Mouse (Mus musculus): ENCODE measurements at regions not wholly inside any gene's neighbourhood (a gene's known extent, or its start where the extent isn't known, plus 50 kb on each side); places are given as distances from the start of the nearest gene placed in this dataset.

DNA sequence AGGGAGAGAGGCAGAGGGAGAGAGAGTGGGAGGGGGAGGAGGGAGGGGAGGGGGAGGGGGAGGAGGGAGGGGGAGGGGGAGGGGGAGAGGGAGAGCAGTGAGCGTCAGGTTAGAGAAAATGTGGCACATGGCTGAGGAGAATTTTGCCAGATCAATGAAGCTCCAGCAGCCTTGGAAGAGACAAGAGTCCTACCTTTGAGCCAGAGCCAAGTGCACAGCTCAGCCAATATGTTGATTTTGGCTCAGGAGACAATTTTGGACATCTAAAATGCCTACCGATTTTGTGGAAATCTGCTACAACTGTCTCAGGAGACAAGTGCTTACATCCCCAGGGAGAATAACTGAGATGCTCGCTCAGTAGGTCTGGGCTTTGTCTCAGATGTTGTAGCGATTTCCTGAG, 184.3 kb downstream of the Stk31 start:
- ATAC-seq (ENCODE audit: low read depth): no peak
- no peak overlapping the region for H3K27ac ChIP-seq (replicated peaks; ENCODE audit: low read depth, low read length)
- 65% methylated on average over 4 of the region's 4 CpGs for WGBS
- H3K4me1 ChIP-seq (ENCODE audit: control insufficient read depth, insufficient read depth, low read length): no peaks in the 10 kb centered on the region
- no peak for DNase-seq (ENCODE audit: low spot score)
- H3K36me3 ChIP-seq (ENCODE audit: control insufficient read depth, insufficient read depth, low read length): no peaks in the 10 kb centered on the region
- no peaks in the 10 kb centered on the region for H3K9me3 ChIP-seq (ENCODE audit: control insufficient read depth, low read length)
- no peak overlapping the region for H3K4me3 ChIP-seq (ENCODE audit: low read depth, low read length)
- H3K27me3 ChIP-seq (replicated peaks; ENCODE audit: control insufficient read depth, insufficient read depth, low read length): no peaks in the 10 kb centered on the region
- no peak overlapping the region for H3K9ac ChIP-seq (ENCODE audit: low read depth, low read length)
- no peak overlapping the region for H3K4me2 ChIP-seq (ENCODE audit: low read depth, low read length)

DNA sequence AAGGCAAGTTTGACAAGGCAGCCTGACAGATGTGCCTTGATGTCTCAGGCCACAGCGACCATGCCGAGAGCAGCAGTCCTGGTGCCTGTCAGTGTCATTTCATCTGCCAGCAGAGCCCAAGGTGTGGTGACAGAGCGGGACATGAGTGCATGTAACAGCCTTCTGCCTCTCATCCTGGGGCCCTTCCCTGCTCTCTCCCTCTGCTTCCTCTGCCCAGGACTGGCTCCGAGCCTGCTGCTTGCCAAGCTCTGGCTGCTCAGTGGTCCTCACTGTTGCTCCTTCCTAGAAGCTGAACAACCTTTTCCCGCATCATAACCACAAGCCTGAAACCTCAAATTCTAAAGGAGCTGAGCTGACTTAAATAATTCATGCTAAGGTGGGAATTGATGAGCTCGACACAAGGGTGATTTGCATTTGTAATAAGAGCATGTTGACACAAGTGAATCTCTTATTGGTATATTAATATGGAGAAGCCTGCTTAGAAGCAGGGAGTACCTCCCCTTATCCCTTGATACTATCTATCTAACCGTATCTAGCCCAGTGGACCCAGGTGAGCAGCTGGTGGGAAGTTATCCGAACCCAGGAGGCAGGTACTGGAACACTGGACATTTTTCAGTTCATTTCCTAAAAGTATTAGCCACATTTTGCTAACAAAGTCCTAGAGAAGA, 186.8 kb downstream of the Stk31 start:
- ATAC-seq (ENCODE audit: low read depth) (no peak), DNase-seq (ENCODE audit: low spot score) (no peak)
- H3K9ac ChIP-seq (ENCODE audit: low read depth, low read length): no peak overlapping the region
- H3K9me3 ChIP-seq (ENCODE audit: control insufficient read depth, low read length): no peaks in the 10 kb centered on the region
- 71% methylated on average over 8 of the region's 8 CpGs for WGBS
- no peak overlapping the region for H3K4me2 ChIP-seq (ENCODE audit: low read depth, low read length)
- no peaks in the 10 kb centered on the region for H3K36me3 ChIP-seq (ENCODE audit: control insufficient read depth, insufficient read depth, low read length)
- H3K4me1 ChIP-seq (ENCODE audit: control insufficient read depth, insufficient read depth, low read length): no peaks in the 10 kb centered on the region
- H3K4me3 ChIP-seq (ENCODE audit: low read depth, low read length): no peak overlapping the region
- H3K27ac ChIP-seq (replicated peaks; ENCODE audit: low read depth, low read length): no peak overlapping the region
- no peaks in the 10 kb centered on the region for H3K27me3 ChIP-seq (replicated peaks; ENCODE audit: control insufficient read depth, insufficient read depth, low read length)

DNA sequence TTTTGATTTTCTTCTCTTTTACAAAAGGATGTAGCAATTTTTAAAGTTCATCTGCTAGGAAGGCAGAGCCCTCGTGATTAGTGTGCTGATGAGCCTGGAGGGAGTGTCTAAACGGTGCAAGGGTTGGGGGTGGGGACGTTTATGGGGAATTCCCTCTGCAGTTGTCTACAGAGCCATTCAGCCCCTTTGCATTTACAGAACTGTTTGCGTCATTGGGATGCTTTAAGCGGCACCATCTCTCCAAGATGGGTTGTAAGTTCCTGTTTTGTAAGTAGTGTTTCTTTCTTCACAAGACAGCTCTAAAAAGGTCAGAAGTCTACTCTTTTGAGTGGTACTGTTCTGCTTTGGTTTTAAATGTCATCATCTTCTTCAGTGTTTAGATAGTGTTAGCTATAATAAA, 191.1 kb downstream of the Stk31 start:
- no peak overlapping the region for H3K27ac ChIP-seq (replicated peaks; ENCODE audit: low read depth, low read length)
- DNase-seq (ENCODE audit: low spot score) (no peak), ATAC-seq (ENCODE audit: low read depth) (no peak)
- no peaks in the 10 kb centered on the region for H3K4me1 ChIP-seq (ENCODE audit: control insufficient read depth, insufficient read depth, low read length)
- H3K9ac ChIP-seq (ENCODE audit: low read depth, low read length): no peak overlapping the region
- no peaks in the 10 kb centered on the region for H3K27me3 ChIP-seq (replicated peaks; ENCODE audit: control insufficient read depth, insufficient read depth, low read length)
- WGBS: 62% methylated on average over 5 of the region's 5 CpGs
- no peak overlapping the region for H3K4me3 ChIP-seq (ENCODE audit: low read depth, low read length)
- H3K9me3 ChIP-seq (ENCODE audit: control insufficient read depth, low read length): no peaks in the 10 kb centered on the region
- no peak overlapping the region for H3K4me2 ChIP-seq (ENCODE audit: low read depth, low read length)
- H3K36me3 ChIP-seq (ENCODE audit: control insufficient read depth, insufficient read depth, low read length): no peaks in the 10 kb centered on the region

DNA sequence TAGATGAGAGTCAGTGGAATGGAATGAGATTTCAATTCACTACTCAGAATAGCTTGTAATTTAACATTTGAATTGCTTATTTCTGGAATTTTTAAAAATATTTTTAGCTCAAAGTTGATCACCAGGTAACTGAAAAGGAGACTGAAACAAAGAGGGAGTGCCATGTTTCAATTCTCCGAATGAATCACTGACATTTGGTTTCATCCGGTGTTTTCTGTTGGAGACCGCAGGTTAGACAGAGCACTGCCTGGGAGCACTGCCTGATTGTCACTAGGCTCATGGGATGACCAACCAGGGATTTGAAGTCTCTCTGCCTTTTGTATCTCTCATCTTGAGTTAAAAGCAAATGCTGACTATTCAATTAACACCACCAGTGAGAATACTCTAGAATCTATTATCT, 193.3 kb downstream of the Stk31 start:
- Histone ChIP-seq H3K9ac (ENCODE audit: low read depth, low read length) (no peak overlapping the region), H3K4me1 (ENCODE audit: control insufficient read depth, insufficient read depth, low read length) (no peaks in the 10 kb centered on the region), H3K9me3 (ENCODE audit: control insufficient read depth, low read length) (no peaks in the 10 kb centered on the region), H3K4me3 (ENCODE audit: low read depth, low read length) (no peak overlapping the region), H3K36me3 (ENCODE audit: control insufficient read depth, insufficient read depth, low read length) (no peaks in the 10 kb centered on the region), H3K4me2 (ENCODE audit: low read depth, low read length) (no peak overlapping the region), H3K27me3 (replicated peaks; ENCODE audit: control insufficient read depth, insufficient read depth, low read length) (no peaks in the 10 kb centered on the region), H3K27ac (replicated peaks; ENCODE audit: low read depth, low read length) (no peak overlapping the region)
- WGBS: 89% methylated on average over 3 of the region's 3 CpGs
- ATAC-seq (ENCODE audit: low read depth) (no peak), DNase-seq (ENCODE audit: low spot score) (no peak)

DNA sequence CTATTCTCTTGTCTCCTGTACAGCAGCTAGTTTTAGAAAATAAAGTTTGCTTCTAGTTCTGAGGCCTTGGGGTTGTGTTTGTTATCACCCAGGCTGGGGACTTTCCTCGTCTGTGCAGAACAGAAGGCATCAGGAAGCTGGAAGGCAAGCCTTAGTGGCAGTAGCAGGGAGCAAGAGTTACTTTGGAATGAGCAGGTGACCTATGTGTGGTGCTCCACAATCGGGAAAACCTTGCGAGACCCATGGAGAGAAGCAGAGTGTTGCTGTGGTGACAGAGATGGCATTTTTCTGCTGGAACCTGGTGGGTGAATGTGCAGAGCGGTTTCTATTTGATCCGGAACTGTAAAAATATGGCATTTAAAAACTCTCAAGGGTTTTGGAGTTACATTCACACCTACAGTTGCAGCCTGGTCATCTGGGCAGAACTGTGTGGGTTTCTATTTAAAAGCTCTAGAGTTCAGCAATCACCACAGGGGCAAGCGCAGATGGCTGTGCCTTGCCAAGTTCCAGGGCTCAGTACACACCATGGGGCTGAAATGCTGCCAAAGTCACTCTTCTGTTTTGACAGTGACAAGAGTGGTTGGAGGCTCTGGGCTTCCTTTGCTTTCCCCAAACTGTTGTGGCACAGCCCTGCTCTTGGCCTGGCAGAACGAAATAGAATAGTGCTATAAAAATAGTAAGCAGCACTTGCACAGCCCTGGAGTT, 195.7 kb downstream of the Stk31 start:
- Histone ChIP-seq H3K4me1 (ENCODE audit: control insufficient read depth, insufficient read depth, low read length) (no peaks in the 10 kb centered on the region), H3K4me3 (ENCODE audit: low read depth, low read length) (no peak overlapping the region), H3K27ac (replicated peaks; ENCODE audit: low read depth, low read length) (no peak overlapping the region), H3K27me3 (replicated peaks; ENCODE audit: control insufficient read depth, insufficient read depth, low read length) (no peaks in the 10 kb centered on the region), H3K9me3 (ENCODE audit: control insufficient read depth, low read length) (no peaks in the 10 kb centered on the region), H3K4me2 (ENCODE audit: low read depth, low read length) (no peak overlapping the region), H3K36me3 (ENCODE audit: control insufficient read depth, insufficient read depth, low read length) (no peaks in the 10 kb centered on the region), H3K9ac (ENCODE audit: low read depth, low read length) (no peak overlapping the region)
- ATAC-seq (ENCODE audit: low read depth) (no peak), DNase-seq (ENCODE audit: low spot score) (no peak)
- WGBS: 77% methylated on average over 7 of the region's 7 CpGs

DNA sequence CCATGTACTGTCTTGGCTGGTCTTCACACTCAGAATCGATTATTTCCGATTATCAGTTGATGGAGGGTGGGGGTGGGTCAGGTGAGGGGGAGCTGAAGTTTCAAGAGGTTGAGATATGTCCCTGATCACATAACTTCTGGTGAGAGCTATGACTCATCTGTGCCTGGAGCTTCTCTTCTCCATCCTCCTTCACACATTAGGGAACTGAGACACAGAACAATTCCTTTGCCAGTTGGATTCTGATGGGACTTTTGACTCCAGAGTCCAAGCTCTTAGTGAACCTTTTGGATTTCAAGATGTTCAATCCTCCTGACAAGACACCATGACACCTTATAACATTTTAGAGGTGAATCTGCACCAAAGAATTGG, 196.2 kb downstream of the Stk31 start:
- Histone ChIP-seq H3K4me2 (ENCODE audit: low read depth, low read length) (no peak overlapping the region), H3K4me3 (ENCODE audit: low read depth, low read length) (no peak overlapping the region), H3K9me3 (ENCODE audit: control insufficient read depth, low read length) (no peaks in the 10 kb centered on the region), H3K9ac (ENCODE audit: low read depth, low read length) (no peak overlapping the region), H3K4me1 (ENCODE audit: control insufficient read depth, insufficient read depth, low read length) (no peaks in the 10 kb centered on the region), H3K27ac (replicated peaks; ENCODE audit: low read depth, low read length) (no peak overlapping the region), H3K36me3 (ENCODE audit: control insufficient read depth, insufficient read depth, low read length) (no peaks in the 10 kb centered on the region), H3K27me3 (replicated peaks; ENCODE audit: control insufficient read depth, insufficient read depth, low read length) (no peaks in the 10 kb centered on the region)
- no peak for ATAC-seq (ENCODE audit: low read depth)
- 86% methylated on average over 2 of the region's 2 CpGs for WGBS
- no peak for DNase-seq (ENCODE audit: low spot score)

DNA sequence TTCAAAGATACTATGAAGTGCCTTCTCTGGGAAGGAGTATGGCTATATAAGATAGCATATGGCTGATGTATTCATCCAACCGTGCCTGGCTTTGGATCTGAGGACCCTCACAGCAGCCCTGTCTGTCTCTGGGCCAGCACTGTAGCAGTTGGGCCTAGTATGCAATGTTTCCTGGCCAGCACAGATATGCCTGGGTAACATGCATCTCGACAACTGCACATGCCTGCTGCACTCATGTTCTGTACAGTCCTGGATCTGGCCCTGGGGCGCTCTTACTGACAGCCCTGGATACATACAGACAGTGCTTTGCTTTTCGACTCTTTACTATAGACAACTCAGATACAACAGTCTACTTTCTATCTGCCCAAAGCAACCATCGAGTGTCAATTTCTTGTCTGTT, 197.3 kb downstream of the Stk31 start:
- Histone ChIP-seq H3K4me1 (ENCODE audit: control insufficient read depth, insufficient read depth, low read length) (no peaks in the 10 kb centered on the region), H3K9ac (ENCODE audit: low read depth, low read length) (no peak overlapping the region), H3K9me3 (ENCODE audit: control insufficient read depth, low read length) (no peaks in the 10 kb centered on the region), H3K4me3 (ENCODE audit: low read depth, low read length) (no peak overlapping the region), H3K36me3 (ENCODE audit: control insufficient read depth, insufficient read depth, low read length) (no peaks in the 10 kb centered on the region), H3K4me2 (ENCODE audit: low read depth, low read length) (no peak overlapping the region), H3K27ac (replicated peaks; ENCODE audit: low read depth, low read length) (no peak overlapping the region), H3K27me3 (replicated peaks; ENCODE audit: control insufficient read depth, insufficient read depth, low read length) (no peaks in the 10 kb centered on the region)
- ATAC-seq (ENCODE audit: low read depth) (no peak), DNase-seq (ENCODE audit: low spot score) (no peak)
- 85% methylated on average over 5 of the region's 5 CpGs for WGBS

DNA sequence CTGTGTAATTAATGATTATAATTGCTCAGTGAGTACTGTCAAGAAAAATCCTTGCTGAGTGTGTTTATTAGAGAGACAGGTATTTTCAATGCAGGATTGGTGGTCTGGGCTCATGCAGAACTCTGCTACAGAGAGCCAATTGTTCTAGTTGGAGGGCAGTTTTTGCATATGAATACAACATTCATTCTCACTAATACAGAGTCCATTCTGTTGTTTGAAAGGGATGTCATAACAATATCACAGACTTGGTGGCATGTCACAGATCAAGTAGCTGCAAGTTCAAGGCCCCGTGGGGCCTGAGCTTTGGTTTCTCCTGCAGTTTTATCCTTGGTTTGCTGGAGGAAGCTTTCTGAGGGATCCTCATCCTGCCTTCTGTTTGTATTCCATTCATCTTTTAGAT, 207.8 kb downstream of the Stk31 start:
- no peak for ATAC-seq (ENCODE audit: low read depth)
- Histone ChIP-seq H3K4me1 (ENCODE audit: control insufficient read depth, insufficient read depth, low read length) (no peaks in the 10 kb centered on the region), H3K27ac (replicated peaks; ENCODE audit: low read depth, low read length) (no peak overlapping the region), H3K4me3 (ENCODE audit: low read depth, low read length) (no peak overlapping the region), H3K27me3 (replicated peaks; ENCODE audit: control insufficient read depth, insufficient read depth, low read length) (no peaks in the 10 kb centered on the region), H3K36me3 (ENCODE audit: control insufficient read depth, insufficient read depth, low read length) (no peaks in the 10 kb centered on the region), H3K9me3 (ENCODE audit: control insufficient read depth, low read length) (no peaks in the 10 kb centered on the region), H3K4me2 (ENCODE audit: low read depth, low read length) (no peak overlapping the region), H3K9ac (ENCODE audit: low read depth, low read length) (no peak overlapping the region)
- DNase-seq (ENCODE audit: low spot score): no peak
- WGBS: 81% methylated on average over 1 of the region's 1 CpGs

DNA sequence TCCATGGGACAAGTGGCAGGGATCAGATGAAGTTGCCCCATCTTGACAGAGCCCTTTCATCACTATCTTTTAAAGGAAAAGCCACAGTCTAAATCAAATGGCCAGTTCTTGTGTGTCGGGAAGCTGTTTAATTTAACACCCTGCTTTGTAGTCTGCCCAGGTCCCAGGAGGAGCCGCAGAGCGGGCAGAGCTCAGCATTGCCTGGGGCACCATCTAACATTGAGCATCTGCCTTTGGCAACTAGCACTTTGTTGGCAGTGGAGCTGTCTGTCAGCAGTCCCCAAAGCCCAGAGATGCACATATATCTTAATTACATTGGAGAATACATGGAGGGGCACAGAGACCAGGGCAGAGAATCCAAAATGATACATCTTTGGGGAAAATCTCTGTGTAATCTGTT, 208.4 kb downstream of the Stk31 start:
- H3K4me2 ChIP-seq (ENCODE audit: low read depth, low read length): no peak overlapping the region
- no peak overlapping the region for H3K27ac ChIP-seq (replicated peaks; ENCODE audit: low read depth, low read length)
- no peaks in the 10 kb centered on the region for H3K27me3 ChIP-seq (replicated peaks; ENCODE audit: control insufficient read depth, insufficient read depth, low read length)
- no peaks in the 10 kb centered on the region for H3K4me1 ChIP-seq (ENCODE audit: control insufficient read depth, insufficient read depth, low read length)
- H3K9me3 ChIP-seq (ENCODE audit: control insufficient read depth, low read length): no peaks in the 10 kb centered on the region
- no peak overlapping the region for H3K9ac ChIP-seq (ENCODE audit: low read depth, low read length)
- ATAC-seq (ENCODE audit: low read depth): no peak
- H3K36me3 ChIP-seq (ENCODE audit: control insufficient read depth, insufficient read depth, low read length): no peaks in the 10 kb centered on the region
- H3K4me3 ChIP-seq (ENCODE audit: low read depth, low read length): no peak overlapping the region
- no peak for DNase-seq (ENCODE audit: low spot score)
- WGBS: 40% methylated on average over 3 of the region's 3 CpGs

Data from embryonic facial prominence, embryonic 14.5 days (tissue).